Mouse (Mus musculus): ENCODE data around the gene Herc3. TPM values are rescaled to one million over a fixed set of nuclear protein-coding genes. Genes with fewer than 3 reads are reported as not detected.

Gene Herc3
- polyA plus RNA-seq, 1 experiment from 2014 or later: 38.0 TPM

DNA sequence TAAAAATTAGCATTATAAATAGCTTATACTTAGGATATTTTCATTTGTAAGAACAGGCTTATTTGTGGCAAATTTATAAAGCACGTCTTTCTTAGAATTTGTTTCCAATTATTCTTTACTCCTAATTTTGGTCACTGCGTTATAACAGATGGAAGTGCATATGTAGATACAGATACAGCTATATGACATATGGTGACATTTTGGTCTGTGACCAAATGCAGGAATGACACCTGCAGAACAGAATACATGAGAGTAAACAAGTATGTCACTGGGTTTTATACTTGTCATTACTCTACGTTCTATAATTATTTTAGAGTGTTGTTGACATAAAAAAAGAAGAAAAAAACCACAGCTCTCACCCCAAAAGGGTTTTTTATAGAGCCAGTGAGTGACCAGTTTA, 67.8 kb downstream of the Herc3 start:
- Histone ChIP-seq H3K36me3 (peaks cover 19% of the 10 kb centered on the region), H3K27me3 (replicated peaks) (no peaks in the 10 kb centered on the region), H3K9ac (replicated peaks) (no peak overlapping the region), H3K9me3 (replicated peaks) (no peaks in the 10 kb centered on the region), H3K4me3 (replicated peaks) (no peak overlapping the region), H3K4me2 (no peak overlapping the region), H3K27ac (replicated peaks) (no peak overlapping the region), H3K4me1 (0 out of 2 replicates have a peak, but pooled peaks cover 3% of the 10 kb centered on the region)
- no peak for ATAC-seq (ENCODE audit: low FRiP score)
- 94% methylated on average over 3 of the region's 3 CpGs for WGBS

DNA sequence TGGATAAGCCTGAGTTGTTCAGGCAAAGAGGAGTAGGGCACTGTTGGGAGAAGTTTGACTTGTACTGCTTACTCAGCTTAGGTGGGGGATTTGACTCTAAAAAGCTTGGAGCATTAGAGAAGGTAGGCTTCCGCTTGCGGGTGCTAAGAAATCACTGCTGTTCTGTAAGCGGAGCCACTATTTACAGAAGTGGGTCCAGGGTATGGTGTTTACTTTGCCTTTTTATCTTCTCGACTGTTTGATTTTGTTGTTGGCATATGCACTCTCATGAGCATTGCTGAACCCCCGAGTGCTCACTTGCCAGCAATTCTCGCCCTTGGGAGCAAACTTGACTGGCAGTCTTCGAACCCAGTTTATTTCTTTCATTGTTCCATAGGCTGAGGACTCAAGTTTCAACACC, 69.3 kb downstream of the Herc3 start:
- no peak overlapping the region for H3K4me3 ChIP-seq (replicated peaks)
- 90% methylated on average over 7 of the region's 7 CpGs for WGBS
- no peak overlapping the region for H3K4me2 ChIP-seq
- peaks cover 9% of the 10 kb centered on the region for H3K36me3 ChIP-seq
- H3K9ac ChIP-seq (replicated peaks): no peak overlapping the region
- H3K9me3 ChIP-seq (replicated peaks): no peaks in the 10 kb centered on the region
- no peaks in the 10 kb centered on the region for H3K27me3 ChIP-seq (replicated peaks)
- no peak overlapping the region for H3K27ac ChIP-seq (replicated peaks)
- ATAC-seq (ENCODE audit: low FRiP score): no peak
- H3K4me1 ChIP-seq: 0 out of 2 replicates have a peak, but pooled peaks cover 3% of the 10 kb centered on the region

DNA sequence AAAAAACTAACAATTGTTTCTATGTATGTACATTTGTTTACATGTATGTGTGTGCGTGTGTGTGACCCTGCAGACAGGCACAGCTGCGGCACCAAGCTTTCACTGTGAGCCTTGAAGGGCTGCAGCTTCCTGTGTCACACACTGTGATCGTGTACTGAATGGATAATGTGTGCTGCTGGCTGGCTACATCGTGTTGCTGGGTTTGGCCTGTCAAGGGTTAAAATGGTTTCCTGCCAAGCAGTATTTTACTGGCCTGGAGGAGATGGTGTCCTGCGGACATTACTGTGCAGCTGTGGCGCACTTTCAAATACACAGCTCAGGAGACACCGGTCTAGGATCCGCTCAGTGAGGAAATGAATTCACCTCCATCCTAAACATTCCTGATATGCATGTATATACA, 71.9 kb downstream of the Herc3 start:
- Histone ChIP-seq H3K9me3 (replicated peaks) (peaks cover 4% of the 10 kb centered on the region), H3K36me3 (peaks cover 7% of the 10 kb centered on the region), H3K4me2 (peak overlapping the region; percentile 39), H3K27me3 (replicated peaks) (no peaks in the 10 kb centered on the region), H3K27ac (replicated peaks) (peak overlapping the region; percentile 70), H3K4me3 (replicated peaks) (no peak overlapping the region), H3K9ac (replicated peaks) (no peak overlapping the region), H3K4me1 (0 out of 2 replicates have a peak, but pooled peaks cover 3% of the 10 kb centered on the region)
- WGBS: 7% methylated on average over 8 of the region's 8 CpGs
- ATAC-seq (ENCODE audit: low FRiP score): peak; percentile 77

DNA sequence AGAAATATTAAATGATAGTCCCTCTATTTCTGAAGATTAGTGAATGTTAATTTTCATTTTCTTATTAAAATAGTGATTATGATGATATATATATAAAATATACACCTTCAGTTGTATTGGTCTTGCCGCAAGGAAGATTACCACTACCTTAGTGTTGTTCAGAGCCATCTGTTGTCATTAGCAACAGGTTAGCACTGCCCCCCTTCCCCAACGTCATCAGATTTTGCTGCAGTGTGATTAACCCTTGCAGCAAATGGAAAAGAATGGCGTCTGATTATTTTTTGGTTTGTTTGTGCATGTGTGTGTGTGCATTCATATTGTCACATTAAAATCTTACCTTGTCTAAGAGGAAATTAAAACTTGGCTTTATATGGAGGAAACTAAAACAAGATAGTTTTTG, 73.3 kb downstream of the Herc3 start:
- H3K27ac ChIP-seq (replicated peaks): no peak overlapping the region
- peak overlapping the region; percentile 56; the same call in 1 of the 2 replicates for H3K4me2 ChIP-seq
- H3K27me3 ChIP-seq (replicated peaks): no peaks in the 10 kb centered on the region
- H3K9ac ChIP-seq (replicated peaks): no peak overlapping the region
- H3K36me3 ChIP-seq: peaks cover 7% of the 10 kb centered on the region
- no peak overlapping the region for H3K4me3 ChIP-seq (replicated peaks)
- H3K9me3 ChIP-seq (replicated peaks): peaks cover 4% of the 10 kb centered on the region
- 33% methylated on average over 3 of the region's 3 CpGs for WGBS
- ATAC-seq (ENCODE audit: low FRiP score): no peak
- H3K4me1 ChIP-seq: 0 out of 2 replicates have a peak, but pooled peaks cover 3% of the 10 kb centered on the region

GRCm38 (mm10) chr6:58906852-58907261, 75.6 kb downstream of the Herc3 start, which contains the start of gene Nap1l5:
TSS of gene Nap1l5 (minus strand) at chr6:58907076.
- Histone ChIP-seq H3K4me1 (0 out of 2 replicates have a peak, but pooled peaks cover 3% of the 10 kb centered on the region), H3K27me3 (replicated peaks) (no peaks in the 10 kb centered on the region), H3K9me3 (replicated peaks) (peaks cover 4% of the 10 kb centered on the region), H3K27ac (replicated peaks) (peak within 1 kb of the TSS; percentile 85), H3K4me3 (replicated peaks) (peak within 1 kb of the TSS; percentile 52), H3K36me3 (peaks cover 9% of the 10 kb centered on the region), H3K4me2 (peak within 1 kb of the TSS; percentile 56), H3K9ac (replicated peaks) (peak within 1 kb of the TSS; percentile 52)
- WGBS: 46% methylated on average over 34 of the region's 34 CpGs
- ATAC-seq (ENCODE audit: low FRiP score): peak; percentile 95

DNA sequence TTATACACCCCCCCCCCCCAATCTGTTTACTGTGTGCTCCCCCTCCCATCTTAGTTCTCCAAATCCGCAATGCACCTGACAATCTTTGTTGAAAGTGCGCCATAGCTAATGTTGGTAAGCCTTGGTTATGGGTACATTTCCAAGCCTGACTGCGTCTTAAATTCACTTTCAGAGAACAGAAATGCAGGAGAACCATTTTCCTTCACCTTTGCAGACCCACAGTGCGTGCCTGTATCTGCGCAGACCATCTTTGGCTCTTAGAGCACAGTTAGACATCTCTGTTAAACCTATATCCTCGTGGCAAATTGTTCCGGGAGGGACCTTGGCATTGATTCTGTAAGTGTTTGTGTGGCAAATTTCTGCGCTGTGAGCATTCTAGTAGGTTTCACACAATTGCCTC, 76.1 kb downstream of the Herc3 start:
- Histone ChIP-seq H3K27ac (replicated peaks) (peak overlapping the region; percentile 85), H3K36me3 (peaks cover 9% of the 10 kb centered on the region), H3K4me2 (peak overlapping the region; percentile 56), H3K27me3 (replicated peaks) (no peaks in the 10 kb centered on the region), H3K9ac (replicated peaks) (no peak overlapping the region), H3K4me3 (replicated peaks) (peak overlapping the region; percentile 52), H3K9me3 (replicated peaks) (peaks cover 4% of the 10 kb centered on the region), H3K4me1 (0 out of 2 replicates have a peak, but pooled peaks cover 3% of the 10 kb centered on the region)
- peak; percentile 29 for ATAC-seq (ENCODE audit: low FRiP score)
- WGBS: 62% methylated on average over 8 of the region's 8 CpGs

DNA sequence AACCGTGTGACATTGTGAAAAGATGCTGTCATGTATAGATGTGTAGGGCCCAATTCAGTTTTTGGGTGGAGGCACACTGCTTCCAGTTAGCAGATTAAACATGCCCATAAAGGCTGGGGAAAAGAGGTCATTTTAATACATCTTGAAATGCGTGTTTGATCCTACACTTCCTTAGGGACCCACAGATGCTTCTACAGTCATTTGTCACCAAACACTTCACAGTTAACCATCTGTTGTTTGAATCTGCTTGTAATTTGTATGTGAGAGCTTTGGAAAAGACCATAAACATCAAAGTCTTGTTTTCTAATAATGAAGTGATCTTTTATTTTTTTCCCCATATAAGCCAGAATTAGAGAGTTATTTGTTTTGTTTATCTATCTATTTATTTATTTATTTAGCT, 76.5 kb downstream of the Herc3 start:
- 0 out of 2 replicates have a peak, but pooled peaks cover 3% of the 10 kb centered on the region for H3K4me1 ChIP-seq
- ATAC-seq (ENCODE audit: low FRiP score): no peak
- peaks cover 4% of the 10 kb centered on the region for H3K9me3 ChIP-seq (replicated peaks)
- peak overlapping the region; percentile 85 for H3K27ac ChIP-seq (replicated peaks)
- H3K9ac ChIP-seq (replicated peaks): no peak overlapping the region
- 63% methylated on average over 2 of the region's 2 CpGs for WGBS
- H3K4me2 ChIP-seq: peak overlapping the region; percentile 56
- H3K27me3 ChIP-seq (replicated peaks): no peaks in the 10 kb centered on the region
- H3K4me3 ChIP-seq (replicated peaks): no peak overlapping the region
- peaks cover 9% of the 10 kb centered on the region for H3K36me3 ChIP-seq

DNA sequence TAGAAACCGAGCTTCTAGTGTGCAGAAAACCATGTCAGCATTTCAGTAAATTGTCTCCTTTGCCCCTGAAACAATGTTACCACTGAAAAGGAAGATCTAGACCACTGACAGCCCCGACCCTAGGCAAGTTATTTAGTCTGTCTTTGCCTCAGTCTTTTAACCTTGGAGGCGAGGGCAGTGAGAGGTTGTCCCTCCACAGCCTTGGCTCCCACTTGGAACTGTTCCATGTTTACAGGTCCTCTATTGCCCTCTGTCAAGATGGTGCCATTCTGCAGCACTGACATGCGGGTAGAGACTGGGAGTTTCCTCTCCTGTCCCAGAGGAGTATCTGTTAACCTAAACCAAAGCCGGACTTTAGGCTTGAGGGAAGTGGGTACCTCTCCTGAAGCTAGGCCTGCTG, 81.6 kb downstream of the Herc3 start:
- H3K9ac ChIP-seq (replicated peaks): no peak overlapping the region

GRCm38 (mm10) chr6:58913551-58913950, 82.3 kb downstream of the Herc3 start:
- no peaks in the 10 kb centered on the region for H3K27me3 ChIP-seq (replicated peaks)
- H3K4me1 ChIP-seq: no peaks in the 10 kb centered on the region
- no peaks in the 10 kb centered on the region for H3K9me3 ChIP-seq (replicated peaks)
- H3K4me2 ChIP-seq: no peak overlapping the region
- H3K9ac ChIP-seq (replicated peaks): no peak overlapping the region
- peaks cover 6% of the 10 kb centered on the region; the same call in 1 of the 2 replicates for H3K36me3 ChIP-seq
- no peak overlapping the region for H3K4me3 ChIP-seq (replicated peaks)
- no peak for ATAC-seq (ENCODE audit: low FRiP score)
- H3K27ac ChIP-seq (replicated peaks): no peak overlapping the region
- WGBS: 86% methylated on average over 3 of the region's 3 CpGs

More for the DNA sequence above, 81.6 kb downstream of the Herc3 start:
- no peak for ATAC-seq (ENCODE audit: low FRiP score)
- Histone ChIP-seq H3K36me3 (peaks cover 5% of the 10 kb centered on the region; the same call in 1 of the 2 replicates), H3K4me3 (replicated peaks) (no peak overlapping the region), H3K27ac (replicated peaks) (no peak overlapping the region), H3K4me2 (no peak overlapping the region), H3K4me1 (no peaks in the 10 kb centered on the region), H3K27me3 (replicated peaks) (no peaks in the 10 kb centered on the region), H3K9me3 (replicated peaks) (no peaks in the 10 kb centered on the region)
- 76% methylated on average over 5 of the region's 5 CpGs for WGBS

DNA sequence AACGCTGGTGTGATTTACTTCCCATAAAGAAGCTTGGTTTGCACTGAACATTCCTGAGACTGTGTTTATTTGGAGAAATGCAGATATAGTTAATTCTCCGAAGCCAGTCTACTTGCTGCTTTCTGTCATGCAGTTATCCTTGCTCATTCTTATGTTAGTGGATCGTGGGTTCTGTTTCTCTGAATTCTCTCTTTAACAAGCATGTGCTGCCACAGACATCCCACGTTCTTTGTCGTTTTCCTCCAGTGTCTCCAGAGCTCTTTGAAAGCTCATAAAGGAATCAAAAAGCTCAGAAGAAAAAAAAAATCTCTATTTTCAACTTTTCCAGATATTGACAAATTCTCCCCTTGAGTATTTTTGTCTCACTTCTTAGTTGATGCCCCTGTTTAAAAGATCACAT, 82.7 kb downstream of the Herc3 start:
- no peaks in the 10 kb centered on the region for H3K9me3 ChIP-seq (replicated peaks)
- WGBS: 78% methylated on average over 5 of the region's 5 CpGs
- H3K4me3 ChIP-seq (replicated peaks): no peak overlapping the region
- no peak for ATAC-seq (ENCODE audit: low FRiP score)
- H3K27ac ChIP-seq (replicated peaks): no peak overlapping the region
- peaks cover 10% of the 10 kb centered on the region for H3K36me3 ChIP-seq
- no peaks in the 10 kb centered on the region for H3K4me1 ChIP-seq
- no peaks in the 10 kb centered on the region for H3K27me3 ChIP-seq (replicated peaks)
- no peak overlapping the region for H3K4me2 ChIP-seq
- no peak overlapping the region for H3K9ac ChIP-seq (replicated peaks)

DNA sequence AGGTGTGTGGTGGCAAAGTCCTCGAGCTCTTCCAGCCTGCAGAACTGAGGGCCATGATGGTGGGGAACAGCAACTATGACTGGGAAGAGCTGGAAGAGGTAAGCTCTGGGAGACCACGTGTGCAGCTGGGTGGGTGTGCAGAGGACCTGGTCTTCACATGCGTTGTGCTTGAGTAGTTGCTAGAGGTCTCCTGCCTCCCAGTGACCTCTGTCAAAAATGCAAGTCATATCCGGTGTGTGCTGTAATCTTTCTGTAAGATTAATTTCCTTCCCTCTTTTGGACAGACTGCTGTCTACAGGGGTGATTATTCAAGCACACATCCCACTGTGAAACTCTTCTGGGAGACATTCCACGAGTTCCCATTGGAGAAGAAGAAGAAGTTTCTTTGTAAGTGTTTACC, 85.2 kb downstream of the Herc3 start:
- Histone ChIP-seq H3K4me3 (replicated peaks) (no peak overlapping the region), H3K4me1 (no peaks in the 10 kb centered on the region), H3K27ac (replicated peaks) (no peak overlapping the region), H3K27me3 (replicated peaks) (no peaks in the 10 kb centered on the region), H3K36me3 (peaks cover 13% of the 10 kb centered on the region), H3K4me2 (no peak overlapping the region), H3K9ac (replicated peaks) (no peak overlapping the region), H3K9me3 (replicated peaks) (no peaks in the 10 kb centered on the region)
- ATAC-seq (ENCODE audit: low FRiP score): no peak
- WGBS: 90% methylated on average over 5 of the region's 5 CpGs

DNA sequence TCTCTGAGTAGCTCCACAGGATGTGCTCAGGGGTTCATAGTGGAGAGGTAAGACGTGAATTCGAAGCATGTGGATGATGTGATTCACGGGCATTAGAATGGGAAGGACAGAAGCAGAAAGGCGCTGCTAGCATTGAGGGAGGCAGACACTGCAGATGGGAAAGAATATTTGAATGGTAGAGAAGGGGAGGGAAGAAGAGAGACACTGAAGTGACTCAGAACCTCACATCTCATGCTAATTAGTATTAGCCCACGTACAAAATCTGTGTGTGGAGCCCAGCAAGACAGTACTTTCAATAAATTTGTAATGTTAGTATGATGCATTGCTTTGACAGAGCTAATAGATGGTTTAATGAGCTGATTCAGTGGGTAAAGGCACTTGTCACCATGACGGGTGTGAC, 89.5 kb downstream of the Herc3 start:
- WGBS: 82% methylated on average over 6 of the region's 6 CpGs
- H3K4me2 ChIP-seq: no peak overlapping the region
- no peak overlapping the region for H3K27ac ChIP-seq (replicated peaks)
- H3K27me3 ChIP-seq (replicated peaks): no peaks in the 10 kb centered on the region
- H3K36me3 ChIP-seq: peaks cover 13% of the 10 kb centered on the region
- no peaks in the 10 kb centered on the region for H3K9me3 ChIP-seq (replicated peaks)
- H3K4me3 ChIP-seq (replicated peaks): no peak overlapping the region
- H3K4me1 ChIP-seq: no peaks in the 10 kb centered on the region
- no peak overlapping the region for H3K9ac ChIP-seq (replicated peaks)
- no peak for ATAC-seq (ENCODE audit: low FRiP score)
